Mouse (Mus musculus): Measurements from ENCODE around the gene Slc20a1. TPM values are rescaled to one million over a fixed set of nuclear protein-coding genes. Genes with fewer than 3 reads are reported as not detected.

Gene Slc20a1
- polyA plus RNA-seq, 1 experiment, result 5.6 TPM

GRCm38 (mm10) chr2:129206824-129207223, 8.3 kb downstream of the Slc20a1 start:
- Histone ChIP-seq H3K27ac (replicated peaks; ENCODE audit: low read depth, low read length) (no peak overlapping the region), H3K4me1 (ENCODE audit: control insufficient read depth, insufficient read depth, insufficient read length, low read length) (peaks cover 5% of the 10 kb centered on the region), H3K4me3 (ENCODE audit: insufficient read depth, low read depth, low read length) (no peak overlapping the region)

- Histone ChIP-seq H3K4me1 (ENCODE audit: control insufficient read depth, insufficient read depth, insufficient read length, low read length) (peaks cover 7% of the 10 kb centered on the region), H3K4me3 (ENCODE audit: insufficient read depth, low read depth, low read length) (no peak overlapping the region), H3K27ac (replicated peaks; ENCODE audit: low read depth, low read length) (no peak overlapping the region)
Measured at GRCm38 (mm10) chr2:129208181-129208746, 9.7 kb downstream of the Slc20a1 start.

- peaks cover 7% of the 10 kb centered on the region for H3K4me1 ChIP-seq (ENCODE audit: control insufficient read depth, insufficient read depth, insufficient read length, low read length)
- peak overlapping the region; percentile 89 for H3K27ac ChIP-seq (replicated peaks; ENCODE audit: low read depth, low read length)
- H3K4me3 ChIP-seq (ENCODE audit: insufficient read depth, low read depth, low read length), result no peak overlapping the region
Measured at GRCm38 (mm10) chr2:129210089-129210749, 11.7 kb downstream of the Slc20a1 start.

- Histone ChIP-seq H3K27ac (replicated peaks; ENCODE audit: low read depth, low read length) (peak overlapping the region; percentile 31; the same call in 1 of the 2 replicates), H3K4me3 (ENCODE audit: insufficient read depth, low read depth, low read length) (no peak overlapping the region), H3K4me1 (ENCODE audit: control insufficient read depth, insufficient read depth, insufficient read length, low read length) (peaks cover 7% of the 10 kb centered on the region)
Measured at GRCm38 (mm10) chr2:129211255-129211654, 12.7 kb downstream of the Slc20a1 start.

GRCm38 (mm10) chr2:129211957-129212356, 13.4 kb downstream of the Slc20a1 start:
- H3K4me1 ChIP-seq (ENCODE audit: control insufficient read depth, insufficient read depth, insufficient read length, low read length), result peaks cover 7% of the 10 kb centered on the region
- no peak overlapping the region for H3K27ac ChIP-seq (replicated peaks; ENCODE audit: low read depth, low read length)
- no peak overlapping the region for H3K4me3 ChIP-seq (ENCODE audit: insufficient read depth, low read depth, low read length)

DNA sequence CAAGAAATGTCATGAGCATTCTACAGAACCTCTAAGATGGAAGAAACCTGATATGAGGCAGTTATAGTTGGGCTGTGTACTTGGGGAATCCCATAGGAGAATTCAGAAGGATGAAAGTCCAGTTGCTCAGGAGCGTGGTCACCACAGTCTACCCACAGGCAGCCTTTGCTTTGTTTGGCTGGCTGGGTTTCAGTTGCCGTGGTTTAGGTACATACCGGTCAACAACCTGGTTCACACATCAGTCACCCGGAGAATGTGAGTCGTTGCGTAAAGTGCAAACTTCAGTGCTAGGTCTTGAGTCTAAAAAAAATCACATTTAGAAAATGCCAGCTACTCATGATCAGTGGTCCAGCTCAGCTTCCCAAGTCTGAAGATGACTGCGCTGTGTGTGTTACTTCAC, 14.0 kb downstream of the Slc20a1 start:
- Histone ChIP-seq H3K4me3 (ENCODE audit: insufficient read depth, low read depth, low read length) (no peak overlapping the region), H3K27ac (replicated peaks; ENCODE audit: low read depth, low read length) (no peak overlapping the region), H3K4me1 (ENCODE audit: control insufficient read depth, insufficient read depth, insufficient read length, low read length) (peaks cover 7% of the 10 kb centered on the region)

DNA sequence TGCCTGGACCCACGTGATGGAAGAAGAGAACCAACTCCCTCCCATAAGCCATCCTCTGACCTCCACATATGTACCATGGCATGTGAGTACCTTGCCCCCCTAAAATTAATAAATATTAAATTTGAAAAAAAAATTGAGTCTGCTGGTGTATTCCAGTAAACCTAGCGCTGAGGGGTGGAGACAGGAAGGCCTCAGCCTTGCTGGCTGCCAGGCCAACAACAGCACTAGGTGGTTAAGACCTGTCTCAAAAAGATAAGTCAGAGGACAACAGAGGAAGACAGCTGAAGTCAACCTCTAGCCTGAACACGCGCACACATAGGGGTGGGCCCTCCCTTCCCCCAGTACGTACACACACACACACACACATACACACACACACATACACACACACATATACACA, 16.2 kb downstream of the Slc20a1 start:
- H3K4me1 ChIP-seq (ENCODE audit: control insufficient read depth, insufficient read depth, insufficient read length, low read length), result peaks cover 7% of the 10 kb centered on the region
- no peak overlapping the region for H3K27ac ChIP-seq (replicated peaks; ENCODE audit: low read depth, low read length)
- H3K4me3 ChIP-seq (ENCODE audit: insufficient read depth, low read depth, low read length), result no peak overlapping the region

DNA sequence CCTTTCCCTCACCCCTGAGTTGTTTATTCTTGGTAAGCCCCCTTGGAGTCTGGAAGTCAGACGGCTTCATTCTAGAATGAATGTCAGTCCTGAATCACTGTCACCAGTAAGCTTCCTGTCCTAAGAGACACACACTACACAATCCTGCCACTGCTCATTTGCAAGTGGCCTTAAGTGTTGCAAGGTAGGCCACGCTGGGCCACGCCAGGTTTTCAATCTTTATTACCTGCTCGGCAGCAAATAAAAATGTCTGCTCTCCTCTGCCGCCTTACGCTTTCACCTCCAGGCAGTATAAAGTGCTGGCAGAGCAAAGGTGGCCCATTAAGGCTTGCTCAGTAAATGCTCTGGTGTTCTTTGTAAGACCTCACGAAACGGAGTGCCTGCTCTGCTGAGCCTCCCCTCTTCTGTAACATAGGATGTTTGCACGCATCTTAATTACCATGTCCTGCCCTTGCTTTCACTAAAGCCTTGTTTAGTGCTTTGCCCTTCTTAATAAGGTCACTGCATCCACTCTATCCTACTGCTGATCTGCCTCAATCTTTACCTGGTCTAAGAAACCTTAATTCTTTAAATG, 19.1 kb downstream of the Slc20a1 start:
- Histone ChIP-seq H3K4me1 (ENCODE audit: control insufficient read depth, insufficient read depth, insufficient read length, low read length) (no peaks in the 10 kb centered on the region), H3K27ac (replicated peaks; ENCODE audit: low read depth, low read length) (no peak overlapping the region), H3K4me3 (ENCODE audit: insufficient read depth, low read depth, low read length) (no peak overlapping the region)

- H3K4me1 ChIP-seq (ENCODE audit: control insufficient read depth, insufficient read depth, insufficient read length, low read length), result no peaks in the 10 kb centered on the region
- H3K27ac ChIP-seq (replicated peaks; ENCODE audit: low read depth, low read length), result no peak overlapping the region
- no peak overlapping the region for H3K4me3 ChIP-seq (ENCODE audit: insufficient read depth, low read depth, low read length)
Measured at GRCm38 (mm10) chr2:129218537-129219105, 20.1 kb downstream of the Slc20a1 start.

GRCm38 (mm10) chr2:129221097-129221632, 22.6 kb downstream of the Slc20a1 start:
- Histone ChIP-seq H3K4me1 (ENCODE audit: control insufficient read depth, insufficient read depth, insufficient read length, low read length) (no peaks in the 10 kb centered on the region), H3K27ac (replicated peaks; ENCODE audit: low read depth, low read length) (no peak overlapping the region), H3K4me3 (ENCODE audit: insufficient read depth, low read depth, low read length) (no peak overlapping the region)

DNA sequence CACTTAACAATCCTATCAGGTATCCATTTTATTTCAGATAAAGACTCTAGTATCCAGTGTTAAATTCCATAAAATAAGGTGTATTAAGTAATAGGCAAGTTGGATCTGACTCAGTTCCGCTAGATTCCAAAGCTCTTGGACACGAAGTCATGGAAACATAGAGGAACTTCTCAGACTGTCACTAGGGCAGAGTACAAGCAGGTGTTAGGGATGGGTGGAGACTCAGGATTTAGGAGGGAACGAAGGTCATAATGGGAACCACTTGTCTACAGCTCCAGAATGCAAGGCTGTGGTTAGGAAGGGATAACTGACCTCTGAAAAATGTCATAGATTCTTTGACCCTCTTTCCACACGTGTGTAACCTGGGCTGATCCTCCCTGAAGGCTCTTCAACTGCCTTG, 25.6 kb downstream of the Slc20a1 start:
- Histone ChIP-seq H3K4me1 (ENCODE audit: control insufficient read depth, insufficient read depth, insufficient read length, low read length) (no peaks in the 10 kb centered on the region), H3K4me3 (ENCODE audit: insufficient read depth, low read depth, low read length) (no peak overlapping the region), H3K27ac (replicated peaks; ENCODE audit: low read depth, low read length) (no peak overlapping the region)

GRCm38 (mm10) chr2:129225251-129225819, 26.8 kb downstream of the Slc20a1 start:
- no peak overlapping the region for H3K27ac ChIP-seq (replicated peaks; ENCODE audit: low read depth, low read length)
- H3K4me1 ChIP-seq (ENCODE audit: control insufficient read depth, insufficient read depth, insufficient read length, low read length), result no peaks in the 10 kb centered on the region
- H3K4me3 ChIP-seq (ENCODE audit: insufficient read depth, low read depth, low read length), result no peak overlapping the region

DNA sequence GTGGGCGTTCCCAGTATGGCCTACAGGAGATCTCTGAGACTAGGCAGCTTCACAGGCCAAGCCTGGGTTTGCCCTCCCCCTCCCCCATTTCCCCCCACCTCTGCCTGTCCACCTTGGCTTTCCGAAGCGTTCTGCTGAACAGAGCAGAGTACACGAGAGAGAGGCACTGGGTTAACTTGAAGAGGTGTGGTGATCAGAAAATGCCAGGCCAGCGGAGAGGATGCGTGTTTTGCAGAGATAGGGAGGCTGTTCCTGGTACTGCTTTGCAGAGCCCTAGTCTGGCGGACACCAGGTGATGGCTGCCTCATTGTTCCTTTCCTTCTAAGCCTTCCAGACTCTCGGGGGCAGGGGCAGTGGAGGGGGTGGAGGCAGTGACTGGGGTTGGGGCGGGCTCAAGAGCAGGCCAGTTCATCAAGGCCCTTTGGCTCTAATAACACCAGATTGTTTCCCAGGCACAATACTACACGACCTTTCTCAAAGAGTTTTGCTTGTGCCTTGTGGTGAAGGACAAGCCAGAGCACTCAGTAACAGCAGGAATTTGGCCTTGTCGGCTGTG, 27.8 kb downstream of the Slc20a1 start:
- H3K4me1 ChIP-seq (ENCODE audit: control insufficient read depth, insufficient read depth, insufficient read length, low read length), result no peaks in the 10 kb centered on the region
- H3K4me3 ChIP-seq (ENCODE audit: insufficient read depth, low read depth, low read length), result no peak overlapping the region

DNA sequence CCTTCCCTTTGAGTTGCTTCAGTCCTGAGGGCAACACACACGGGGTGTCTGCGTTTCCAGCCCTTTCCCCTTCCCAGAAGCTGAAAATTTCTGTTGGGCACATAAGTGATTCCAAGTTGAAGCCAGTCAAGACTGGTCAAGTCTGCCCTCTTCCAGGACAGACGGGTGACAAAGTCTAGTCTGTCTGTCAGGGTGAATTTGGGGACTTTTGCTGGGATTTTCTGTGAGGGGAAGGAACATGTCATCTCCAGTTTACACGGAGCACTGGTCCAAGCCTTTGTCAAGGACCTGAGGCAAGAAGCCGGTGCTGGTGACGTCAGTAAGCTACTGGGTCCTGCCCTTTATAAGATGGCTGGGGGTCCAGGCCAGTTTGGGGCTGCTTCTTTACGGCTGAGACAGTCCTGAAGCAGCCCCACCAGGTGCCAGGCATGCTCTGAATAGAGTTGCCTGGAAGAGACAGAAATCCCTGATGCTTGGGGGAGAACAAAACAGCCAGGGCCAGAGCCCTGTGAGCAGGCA, 28.5 kb downstream of the Slc20a1 start:
- Histone ChIP-seq H3K4me3 (ENCODE audit: insufficient read depth, low read depth, low read length) (no peak overlapping the region), H3K4me1 (ENCODE audit: control insufficient read depth, insufficient read depth, insufficient read length, low read length) (no peaks in the 10 kb centered on the region), H3K27ac (replicated peaks; ENCODE audit: low read depth, low read length) (no peak overlapping the region)

More for the DNA sequence above, 27.8 kb downstream of the Slc20a1 start:
- H3K27ac ChIP-seq (replicated peaks; ENCODE audit: low read depth, low read length), result no peak overlapping the region

DNA sequence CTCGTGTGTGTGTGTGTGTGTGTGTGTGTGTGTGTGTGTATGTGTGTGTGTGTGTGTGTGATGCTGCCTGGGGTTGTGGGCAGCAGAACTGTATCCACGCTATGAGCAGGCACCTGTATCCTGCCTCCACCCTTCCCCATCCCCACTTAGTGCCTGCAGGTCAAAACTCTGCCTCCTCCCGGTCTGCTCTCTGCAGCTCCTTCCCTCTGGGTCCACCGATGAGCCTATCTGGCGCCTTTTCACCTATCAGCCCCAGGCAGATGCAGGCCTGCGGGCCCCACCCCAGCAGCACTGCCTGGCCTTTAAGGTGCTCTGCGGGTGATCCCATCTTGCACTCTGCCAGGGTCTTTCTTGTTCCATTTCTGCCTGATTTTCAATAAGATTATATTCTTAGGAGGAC, 29.1 kb downstream of the Slc20a1 start:
- Histone ChIP-seq H3K27ac (replicated peaks; ENCODE audit: low read depth, low read length) (no peak overlapping the region), H3K4me3 (ENCODE audit: insufficient read depth, low read depth, low read length) (no peak overlapping the region), H3K4me1 (ENCODE audit: control insufficient read depth, insufficient read depth, insufficient read length, low read length) (no peaks in the 10 kb centered on the region)
